Mouse (Mus musculus): ENCODE data around the gene Pitpna.

- TF ChIP-seq POLR2A (IDR thresholded peaks at IDR 0.05; ENCODE audit: low read depth, low read length) (no peak), CTCF (IDR thresholded peaks at IDR 0.05; ENCODE audit: extremely low read depth, insufficient read length, insufficient replicate concordance, low read depth, low read length) (no peak)
Observed at GRCm38 (mm10) chr11:75605318-75605717, 17.4 kb downstream of the Pitpna start.

All from small intestine, adult 2 months (tissue).